Mouse (Mus musculus): ENCODE measurements around the gene Il10rb. TPM values are rescaled to one million over a fixed set of nuclear protein-coding genes. Genes with fewer than 3 reads are reported as not detected.
A peak's percentile ranks its signal among the peaks of the same experiment; 100 is the strongest.

Il10rb gene
- polyA plus RNA-seq, 1 experiment from 2014 or later = 6.6 TPM

DNA sequence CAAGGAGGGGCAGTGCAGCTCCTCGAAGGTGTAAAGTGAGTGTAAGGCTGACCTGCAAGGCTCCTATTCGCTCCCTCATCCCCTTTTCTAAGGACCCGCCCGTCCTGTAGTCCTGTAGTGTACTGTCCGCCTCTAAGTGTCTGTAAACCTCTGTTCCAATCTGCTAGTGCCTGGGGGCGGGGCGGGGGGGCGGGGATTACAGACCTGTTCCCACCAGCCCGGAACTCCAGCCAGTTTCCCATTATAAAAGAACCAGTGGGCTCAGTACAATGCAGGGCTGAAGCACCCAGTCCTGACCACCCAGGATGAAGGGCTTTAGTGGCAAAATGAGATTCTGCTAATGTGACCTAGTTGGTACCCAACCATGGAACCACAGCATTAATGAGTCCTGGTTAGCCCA lies 27.0 kb upstream of the Il10rb start:
- 29% methylated on average over 9 of the region's 9 CpGs for WGBS
- Histone ChIP-seq H3K4me2 (ENCODE audit: low read depth, low read length, severe bottlenecking) (no peak overlapping the region), H3K27me3 (ENCODE audit: control insufficient read depth, insufficient read depth, low read length) (no peaks in the 10 kb centered on the region), H3K4me1 (replicated peaks; ENCODE audit: control insufficient read depth, insufficient read depth, low read length) (peaks cover 6% of the 10 kb centered on the region; the same call in 1 of the 2 replicates), H3K36me3 (ENCODE audit: control insufficient read depth, insufficient read depth, low read length) (no peaks in the 10 kb centered on the region), H3K27ac (ENCODE audit: low read depth, low read length) (no peak overlapping the region), H3K4me3 (ENCODE audit: low read depth, low read length) (no peak overlapping the region), H3K9ac (ENCODE audit: low read length) (no peak overlapping the region), H3K9me3 (ENCODE audit: control insufficient read depth, low read length) (no peaks in the 10 kb centered on the region)
- DNase-seq (ENCODE audit: low spot score) (no peak), ATAC-seq (replicated peaks; ENCODE audit: low FRiP score) (peak; percentile 51)

DNA sequence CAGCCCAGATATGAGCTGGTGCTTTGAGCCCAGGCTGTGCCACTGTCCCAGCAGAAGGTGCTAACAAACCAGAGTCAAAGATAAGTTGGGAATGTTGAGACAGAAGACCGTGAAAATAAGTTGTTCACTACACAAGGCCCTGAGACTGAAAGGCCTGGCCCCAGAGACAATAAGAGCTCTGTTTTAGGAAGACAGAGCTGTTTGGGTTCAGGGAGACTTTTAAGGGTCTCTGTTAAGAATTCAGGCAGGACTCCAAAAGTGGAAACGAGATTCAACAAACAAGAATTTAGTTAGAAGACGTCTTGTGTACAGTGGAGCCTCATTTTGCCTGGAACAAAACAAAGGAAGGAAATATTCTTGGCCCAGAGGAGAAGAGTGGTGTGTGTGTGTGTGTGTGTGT lies 26.6 kb upstream of the Il10rb start:
- ATAC-seq (replicated peaks; ENCODE audit: low FRiP score) (no peak), DNase-seq (ENCODE audit: low spot score) (no peak)
- Histone ChIP-seq H3K4me2 (ENCODE audit: low read depth, low read length, severe bottlenecking) (no peak overlapping the region), H3K27me3 (ENCODE audit: control insufficient read depth, insufficient read depth, low read length) (no peaks in the 10 kb centered on the region), H3K4me3 (ENCODE audit: low read depth, low read length) (no peak overlapping the region), H3K36me3 (ENCODE audit: control insufficient read depth, insufficient read depth, low read length) (no peaks in the 10 kb centered on the region), H3K9me3 (ENCODE audit: control insufficient read depth, low read length) (no peaks in the 10 kb centered on the region), H3K4me1 (replicated peaks; ENCODE audit: control insufficient read depth, insufficient read depth, low read length) (peaks cover 6% of the 10 kb centered on the region; the same call in 1 of the 2 replicates), H3K9ac (ENCODE audit: low read length) (no peak overlapping the region), H3K27ac (ENCODE audit: low read depth, low read length) (no peak overlapping the region)
- 50% methylated on average over 3 of the region's 3 CpGs for WGBS

DNA sequence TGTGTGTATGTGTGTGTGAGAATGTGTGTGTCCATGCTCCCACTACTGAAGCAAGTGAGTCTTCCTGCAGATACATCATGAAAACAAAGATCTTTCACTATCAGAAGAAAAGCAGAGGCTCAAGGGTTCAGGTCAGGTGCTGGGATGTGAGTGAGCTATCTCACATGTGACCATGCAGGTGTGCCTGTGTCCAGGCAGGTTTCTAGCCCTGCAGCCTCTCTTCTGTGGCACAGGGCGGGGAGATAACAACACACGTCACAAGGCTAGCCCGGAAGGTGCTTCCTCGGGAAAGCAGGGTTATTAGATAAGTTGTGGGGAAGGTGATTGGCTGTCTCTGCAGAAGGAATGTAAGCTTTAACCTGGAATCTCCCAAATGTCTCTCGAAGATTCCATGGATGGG lies 25.8 kb upstream of the Il10rb start:
- Histone ChIP-seq H3K4me2 (ENCODE audit: low read depth, low read length, severe bottlenecking) (no peak overlapping the region), H3K9ac (ENCODE audit: low read length) (no peak overlapping the region), H3K4me3 (ENCODE audit: low read depth, low read length) (no peak overlapping the region), H3K9me3 (ENCODE audit: control insufficient read depth, low read length) (no peaks in the 10 kb centered on the region), H3K36me3 (ENCODE audit: control insufficient read depth, insufficient read depth, low read length) (no peaks in the 10 kb centered on the region), H3K27ac (ENCODE audit: low read depth, low read length) (no peak overlapping the region), H3K27me3 (ENCODE audit: control insufficient read depth, insufficient read depth, low read length) (no peaks in the 10 kb centered on the region), H3K4me1 (replicated peaks; ENCODE audit: control insufficient read depth, insufficient read depth, low read length) (peaks cover 6% of the 10 kb centered on the region; the same call in 1 of the 2 replicates)
- no peak for ATAC-seq (replicated peaks; ENCODE audit: low FRiP score)
- WGBS = 88% methylated on average over 5 of the region's 5 CpGs
- DNase-seq (ENCODE audit: low spot score) = no peak

DNA sequence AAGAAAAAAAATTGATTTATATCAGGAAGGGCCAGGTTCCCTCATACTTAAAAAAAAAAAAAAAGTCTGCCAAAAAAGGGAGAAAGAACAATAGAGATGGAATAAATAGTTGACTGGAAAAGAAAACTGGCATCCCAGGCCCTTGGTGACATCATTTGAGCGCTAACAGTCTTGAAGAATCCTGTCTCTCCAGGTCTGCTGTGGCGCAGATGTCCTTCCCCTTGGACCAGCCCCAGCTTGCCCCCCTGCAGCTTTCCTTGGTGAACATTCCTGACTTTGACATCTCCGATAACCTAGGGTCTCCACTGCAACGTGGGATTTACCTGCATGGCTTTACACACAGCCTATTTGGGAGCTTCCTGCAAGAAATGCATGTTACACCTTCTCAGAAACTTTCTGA lies 24.4 kb upstream of the Il10rb start:
- Histone ChIP-seq H3K4me2 (ENCODE audit: low read depth, low read length, severe bottlenecking) (no peak overlapping the region), H3K27me3 (ENCODE audit: control insufficient read depth, insufficient read depth, low read length) (no peaks in the 10 kb centered on the region), H3K27ac (ENCODE audit: low read depth, low read length) (no peak overlapping the region), H3K36me3 (ENCODE audit: control insufficient read depth, insufficient read depth, low read length) (no peaks in the 10 kb centered on the region), H3K9me3 (ENCODE audit: control insufficient read depth, low read length) (no peaks in the 10 kb centered on the region), H3K4me3 (ENCODE audit: low read depth, low read length) (no peak overlapping the region), H3K4me1 (replicated peaks; ENCODE audit: control insufficient read depth, insufficient read depth, low read length) (peaks cover 6% of the 10 kb centered on the region; the same call in 1 of the 2 replicates), H3K9ac (ENCODE audit: low read length) (no peak overlapping the region)
- DNase-seq (ENCODE audit: low spot score) (no peak), ATAC-seq (replicated peaks; ENCODE audit: low FRiP score) (no peak)
- WGBS = 80% methylated on average over 4 of the region's 4 CpGs

- DNase-seq (ENCODE audit: low spot score) (no peak), ATAC-seq (replicated peaks; ENCODE audit: low FRiP score) (no peak)
- WGBS = 92% methylated on average over 9 of the region's 9 CpGs
- Histone ChIP-seq H3K27me3 (ENCODE audit: control insufficient read depth, insufficient read depth, low read length) (no peaks in the 10 kb centered on the region), H3K4me2 (ENCODE audit: low read depth, low read length, severe bottlenecking) (no peak overlapping the region), H3K27ac (ENCODE audit: low read depth, low read length) (no peak overlapping the region), H3K4me1 (replicated peaks; ENCODE audit: control insufficient read depth, insufficient read depth, low read length) (peaks cover 6% of the 10 kb centered on the region; the same call in 1 of the 2 replicates), H3K4me3 (ENCODE audit: low read depth, low read length) (no peak overlapping the region), H3K36me3 (ENCODE audit: control insufficient read depth, insufficient read depth, low read length) (no peaks in the 10 kb centered on the region), H3K9ac (ENCODE audit: low read length) (no peak overlapping the region), H3K9me3 (ENCODE audit: control insufficient read depth, low read length) (no peaks in the 10 kb centered on the region)
Measured at GRCm38 (mm10) chr16:91382261-91382790, 23.6 kb upstream of the Il10rb start.

DNA sequence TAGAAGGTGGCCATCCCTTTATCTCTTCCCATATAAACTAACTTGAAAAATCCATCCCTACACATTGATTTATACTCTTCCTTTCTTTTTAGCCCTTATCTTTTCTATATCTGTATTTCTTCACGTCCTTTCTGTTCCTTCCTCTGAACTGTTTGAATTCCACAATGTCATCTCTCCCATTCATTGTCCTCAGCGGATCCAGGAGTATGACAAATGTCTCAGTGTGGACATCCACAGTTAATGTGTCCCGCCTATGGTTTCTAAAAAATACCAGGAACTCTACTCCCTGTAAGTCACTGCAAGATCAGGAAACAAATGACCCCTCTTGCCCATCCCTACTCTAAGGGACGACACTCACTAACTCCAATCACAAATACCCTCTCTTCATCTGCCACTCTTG lies 21.7 kb upstream of the Il10rb start:
- no peak for DNase-seq (ENCODE audit: low spot score)
- Histone ChIP-seq H3K4me1 (replicated peaks; ENCODE audit: control insufficient read depth, insufficient read depth, low read length) (0 out of 2 replicates have a peak, but pooled peaks cover under 1% of the 10 kb centered on the region), H3K9me3 (ENCODE audit: control insufficient read depth, low read length) (no peaks in the 10 kb centered on the region), H3K36me3 (ENCODE audit: control insufficient read depth, insufficient read depth, low read length) (peaks cover 5% of the 10 kb centered on the region; the same call in 1 of the 2 replicates), H3K4me2 (ENCODE audit: low read depth, low read length, severe bottlenecking) (no peak overlapping the region), H3K9ac (ENCODE audit: low read length) (no peak overlapping the region), H3K27me3 (ENCODE audit: control insufficient read depth, insufficient read depth, low read length) (no peaks in the 10 kb centered on the region), H3K27ac (ENCODE audit: low read depth, low read length) (no peak overlapping the region), H3K4me3 (ENCODE audit: low read depth, low read length) (no peak overlapping the region)
- no peak for ATAC-seq (replicated peaks; ENCODE audit: low FRiP score)
- WGBS = 90% methylated on average over 4 of the region's 4 CpGs

- WGBS = 52% methylated on average over 10 of the region's 10 CpGs
- ATAC-seq (replicated peaks; ENCODE audit: low FRiP score) = no peak
- peaks cover 5% of the 10 kb centered on the region; the same call in 1 of the 2 replicates for H3K36me3 ChIP-seq (ENCODE audit: control insufficient read depth, insufficient read depth, low read length)
Measured at GRCm38 (mm10) chr16:91385621-91386020, 20.3 kb upstream of the Il10rb start.

DNA sequence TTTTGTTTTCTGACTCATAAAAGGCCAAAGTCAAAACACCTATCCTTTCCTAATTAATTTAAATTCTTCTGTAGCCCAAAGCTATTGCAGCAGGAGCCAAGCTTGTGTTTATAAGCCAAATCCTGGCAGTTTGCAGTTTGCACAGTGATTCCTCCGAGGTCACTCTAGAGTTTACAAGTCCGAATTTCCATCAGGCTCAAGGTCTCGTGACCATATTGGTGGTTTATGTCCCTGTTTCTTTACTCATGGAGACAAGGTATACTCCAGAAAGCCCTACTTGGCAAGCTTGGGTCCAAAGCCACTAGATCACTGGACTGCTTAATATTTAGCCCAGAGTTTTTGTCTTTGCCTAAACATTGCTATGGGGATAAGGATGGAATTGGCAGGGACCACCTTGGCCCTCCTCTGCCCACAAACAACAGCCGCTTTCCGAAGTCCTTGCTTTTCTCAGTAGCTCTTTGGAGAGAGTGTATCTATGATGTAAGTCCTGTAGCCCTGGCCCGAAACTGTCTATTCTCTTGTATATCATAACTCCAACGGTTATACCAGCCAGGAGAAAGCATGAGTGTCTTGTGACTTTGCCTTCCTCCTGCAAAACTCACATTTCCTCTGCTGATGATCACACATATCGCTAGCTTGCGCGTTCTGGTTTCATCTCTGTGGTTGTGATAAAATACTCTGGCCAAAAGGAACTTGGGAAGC lies 19.4 kb upstream of the Il10rb start:
- Histone ChIP-seq H3K4me3 (ENCODE audit: low read depth, low read length) (no peak overlapping the region), H3K27me3 (ENCODE audit: control insufficient read depth, insufficient read depth, low read length) (no peaks in the 10 kb centered on the region), H3K27ac (ENCODE audit: low read depth, low read length) (no peak overlapping the region), H3K4me1 (replicated peaks; ENCODE audit: control insufficient read depth, insufficient read depth, low read length) (no peaks in the 10 kb centered on the region), H3K4me2 (ENCODE audit: low read depth, low read length, severe bottlenecking) (no peak overlapping the region), H3K36me3 (ENCODE audit: control insufficient read depth, insufficient read depth, low read length) (peaks cover 5% of the 10 kb centered on the region; the same call in 1 of the 2 replicates), H3K9me3 (ENCODE audit: control insufficient read depth, low read length) (peaks cover 2% of the 10 kb centered on the region; the same call in 1 of the 2 replicates), H3K9ac (ENCODE audit: low read length) (no peak overlapping the region)
- ATAC-seq (replicated peaks; ENCODE audit: low FRiP score) = no peak
- DNase-seq (ENCODE audit: low spot score) = no peak
- 93% methylated on average over 10 of the region's 10 CpGs for WGBS

More at GRCm38 (mm10) chr16:91385621-91386020, 20.3 kb upstream of the Il10rb start:
- DNase-seq (ENCODE audit: low spot score) = no peak
- H3K27ac ChIP-seq (ENCODE audit: low read depth, low read length) = no peak overlapping the region
- H3K4me2 ChIP-seq (ENCODE audit: low read depth, low read length, severe bottlenecking) = no peak overlapping the region
- no peak overlapping the region for H3K9ac ChIP-seq (ENCODE audit: low read length)
- H3K4me3 ChIP-seq (ENCODE audit: low read depth, low read length) = no peak overlapping the region
- H3K9me3 ChIP-seq (ENCODE audit: control insufficient read depth, low read length) = peaks cover 2% of the 10 kb centered on the region; the same call in 1 of the 2 replicates
- H3K27me3 ChIP-seq (ENCODE audit: control insufficient read depth, insufficient read depth, low read length) = no peaks in the 10 kb centered on the region
- H3K4me1 ChIP-seq (replicated peaks; ENCODE audit: control insufficient read depth, insufficient read depth, low read length) = no peaks in the 10 kb centered on the region

- ATAC-seq (replicated peaks; ENCODE audit: low FRiP score) = no peak
- 90% methylated on average over 3 of the region's 3 CpGs for WGBS
- Histone ChIP-seq H3K4me3 (ENCODE audit: low read depth, low read length) (no peak overlapping the region), H3K9ac (ENCODE audit: low read length) (no peak overlapping the region), H3K9me3 (ENCODE audit: control insufficient read depth, low read length) (peaks cover 2% of the 10 kb centered on the region; the same call in 1 of the 2 replicates), H3K27me3 (ENCODE audit: control insufficient read depth, insufficient read depth, low read length) (no peaks in the 10 kb centered on the region), H3K27ac (ENCODE audit: low read depth, low read length) (no peak overlapping the region), H3K4me1 (replicated peaks; ENCODE audit: control insufficient read depth, insufficient read depth, low read length) (no peaks in the 10 kb centered on the region), H3K36me3 (ENCODE audit: control insufficient read depth, insufficient read depth, low read length) (peaks cover 5% of the 10 kb centered on the region; the same call in 1 of the 2 replicates), H3K4me2 (ENCODE audit: low read depth, low read length, severe bottlenecking) (no peak overlapping the region)
- DNase-seq (ENCODE audit: low spot score) = no peak
Measured at GRCm38 (mm10) chr16:91387121-91387486, 18.9 kb upstream of the Il10rb start.

All from forebrain, embryonic 11.5 days (tissue).